Comparison of ENCODE assay signal across 14 mouse cellular contexts in the genomic region with DNA sequence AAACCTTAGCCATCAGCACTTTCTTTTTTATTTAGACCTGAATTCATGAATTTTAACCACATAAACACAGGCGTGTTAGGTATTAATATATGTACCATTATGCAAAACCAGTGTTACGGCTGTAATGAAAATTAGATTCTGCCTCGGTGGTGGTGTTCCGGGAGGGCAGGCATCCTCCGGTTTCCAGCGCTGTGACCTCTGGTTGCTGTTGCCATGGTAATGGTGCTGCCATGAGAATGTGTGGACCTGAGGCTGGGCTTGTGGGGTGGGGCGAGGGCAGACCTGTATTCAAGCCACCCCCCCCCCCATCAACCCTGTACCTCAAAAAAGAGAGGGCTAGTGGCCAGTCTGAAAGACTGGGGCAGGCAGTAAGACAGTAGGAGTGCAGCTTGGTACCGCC.
"Had no signal": no experiment of that assay in that cellular context is flagged by ENCODE, and none has a peak within 500 bp of the region (broad histone marks: within the 10 kb centered on the region; RNA-seq: fewer than 3 reads in every experiment).

No protein-coding gene starts in this region.

- H3K9me3 ChIP-seq: kidney, embryonic 15.5 days; limb, embryonic 15.5 days; stomach, embryonic 15.5 days had no signal

- DNase-seq: lung, embryonic 14.5 days; lung, postnatal 10 days; lung, postnatal 4 days; right cerebral cortex, postnatal 4 days; spleen, adult 18-20 months; thymus, adult 2 months; thymus, postnatal 25 days had no signal

- H3K4me1 ChIP-seq: limb, embryonic 15.5 days; liver, embryonic 12.5 days; megakaryocyte, embryonic 14.5 days; stomach, embryonic 15.5 days had no signal

- H3K27ac ChIP-seq: kidney, embryonic 15.5 days; limb, embryonic 15.5 days; liver, embryonic 12.5 days; neural tube, embryonic 12.5 days; stomach, embryonic 15.5 days had no signal

- H3K27me3 ChIP-seq: kidney, embryonic 15.5 days; limb, embryonic 15.5 days; liver, embryonic 12.5 days; neural tube, embryonic 12.5 days; stomach, embryonic 15.5 days had no signal

- H3K36me3 ChIP-seq: kidney, embryonic 15.5 days; limb, embryonic 15.5 days; liver, embryonic 12.5 days; neural tube, embryonic 12.5 days; stomach, embryonic 15.5 days had no signal

- H3K9ac ChIP-seq: kidney, embryonic 15.5 days; limb, embryonic 15.5 days; liver, embryonic 12.5 days; lung, embryonic 14.5 days; neural tube, embryonic 12.5 days; stomach, embryonic 15.5 days had no signal

- H3K4me3 ChIP-seq: kidney, embryonic 15.5 days; limb, embryonic 15.5 days; liver, embryonic 12.5 days; megakaryocyte, embryonic 14.5 days; myocyte; neural tube, embryonic 12.5 days; stomach, embryonic 15.5 days had no signal

- H3K4me2 ChIP-seq: kidney, embryonic 15.5 days; limb, embryonic 15.5 days; liver, embryonic 12.5 days; lung, embryonic 14.5 days; neural tube, embryonic 12.5 days; stomach, embryonic 15.5 days had no signal

- ATAC-seq: liver, embryonic 12.5 days had no signal
